Mouse (Mus musculus): ENCODE results near the gene Atp6v1a.

Atp6v1a gene

DNA sequence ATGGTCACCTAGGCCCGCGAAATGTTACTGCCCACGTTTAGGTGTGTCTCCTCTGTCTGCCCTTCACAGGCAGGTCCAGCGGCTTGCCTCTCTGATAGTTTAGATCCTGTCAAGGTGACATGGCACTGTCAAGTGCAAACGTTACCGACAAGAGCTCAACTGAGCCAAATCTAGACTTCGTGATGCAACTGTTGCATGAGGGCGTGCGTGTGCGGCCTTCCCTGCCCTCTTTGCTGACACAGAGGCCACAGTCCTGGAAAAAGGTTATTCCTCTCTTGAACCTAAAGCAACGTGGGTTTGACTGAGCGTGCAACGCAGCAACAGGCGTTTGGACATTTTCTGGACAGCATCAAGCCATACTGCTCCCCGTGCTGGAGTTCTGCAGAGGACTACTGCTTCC is 78.2 kb downstream of the Atp6v1a start:
- DNase-seq (ENCODE audit: low read depth, low spot score): no peak

DNA sequence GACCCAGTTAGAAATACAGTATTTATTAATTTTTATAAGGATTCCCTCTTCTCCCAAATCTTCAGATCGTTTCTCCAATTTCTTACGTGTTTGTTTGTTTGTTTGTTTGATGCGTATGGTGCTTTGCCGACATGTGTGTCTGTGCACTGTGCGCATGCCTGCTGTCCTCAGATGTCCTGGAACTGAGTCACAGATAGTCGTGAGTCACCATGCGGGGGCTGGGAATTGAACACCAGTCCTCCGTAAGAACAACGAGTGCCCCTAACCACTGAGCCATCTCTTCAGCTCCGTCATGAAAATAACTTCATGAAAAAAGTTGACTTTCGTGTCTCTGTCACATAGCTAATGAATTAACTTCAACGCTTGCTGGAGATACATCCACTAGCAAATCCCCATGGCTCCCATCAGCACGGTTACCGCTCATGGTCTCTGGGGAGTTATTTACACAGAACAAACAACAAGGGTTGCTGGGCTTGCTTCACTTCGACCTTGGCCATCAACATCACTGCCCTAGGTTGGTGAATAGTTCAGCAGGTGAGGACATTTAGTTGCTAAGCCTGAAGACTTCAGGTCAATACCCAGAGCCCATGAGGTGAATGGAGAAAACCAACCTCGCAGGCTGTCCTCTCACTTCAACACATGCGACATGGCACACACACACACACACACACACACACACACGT is 78.8 kb downstream of the Atp6v1a start:
- no peak for DNase-seq (ENCODE audit: low read depth, low spot score)

DNA sequence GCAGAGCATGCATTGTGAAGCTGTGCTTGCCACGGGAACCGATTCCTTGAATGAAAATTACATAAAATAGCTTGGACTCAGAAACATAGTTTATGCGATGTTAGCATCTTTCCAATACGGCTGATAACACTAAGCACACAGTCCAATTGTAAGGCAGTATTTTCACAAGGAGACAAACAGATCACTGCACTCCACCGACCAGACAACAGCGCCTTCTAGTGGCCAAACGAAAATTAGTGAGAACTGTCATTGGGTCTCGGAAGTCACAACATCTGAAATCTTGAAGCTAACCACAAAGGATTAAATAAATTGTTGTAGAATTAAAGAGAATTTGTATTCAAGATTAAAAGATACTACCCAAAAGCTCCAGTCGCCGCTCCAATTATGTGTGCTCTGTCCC is 80.8 kb downstream of the Atp6v1a start:
- DNase-seq (ENCODE audit: low read depth, low spot score): peak; percentile 79

DNA sequence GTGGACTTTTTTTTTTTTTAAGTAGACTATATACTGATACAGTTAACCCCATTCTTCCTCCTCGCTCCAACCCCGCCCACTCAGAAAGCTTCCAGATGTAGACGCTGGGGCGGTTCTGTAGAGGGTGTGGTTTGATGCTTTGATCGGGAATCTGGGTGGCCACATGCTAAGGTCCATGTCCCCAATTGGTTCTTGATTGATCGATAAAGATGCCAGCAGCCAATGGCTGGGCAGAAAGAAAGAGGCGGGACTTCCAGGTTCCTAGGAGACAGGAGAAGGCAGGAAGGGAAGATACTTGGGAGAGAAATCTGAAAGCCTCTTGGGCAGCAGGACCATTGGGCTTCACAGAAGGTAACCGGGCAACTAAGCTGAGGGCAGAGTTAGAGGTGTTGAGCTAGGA is 83.7 kb downstream of the Atp6v1a start:
- no peak for DNase-seq (ENCODE audit: low read depth, low spot score)

DNA sequence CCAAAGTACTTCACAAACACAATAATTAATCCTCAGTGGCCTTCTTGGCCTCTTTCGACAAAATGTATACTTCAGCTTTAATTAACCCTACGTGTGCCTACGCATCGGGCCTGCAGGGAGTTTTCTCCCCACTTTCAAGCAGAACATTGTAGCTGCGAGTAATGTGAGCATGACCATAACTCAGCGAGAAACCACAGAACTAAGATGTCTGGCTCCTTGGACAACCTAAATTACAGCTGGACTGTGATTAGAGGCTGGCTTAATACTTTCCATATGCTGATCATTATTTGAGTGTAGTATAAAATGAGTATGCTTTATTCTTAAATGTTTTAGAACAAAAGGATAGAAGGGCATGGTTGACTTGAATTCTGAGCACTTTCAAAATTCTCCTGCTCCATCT is 86.2 kb downstream of the Atp6v1a start:
- no peak for DNase-seq (ENCODE audit: low read depth, low spot score)

DNA sequence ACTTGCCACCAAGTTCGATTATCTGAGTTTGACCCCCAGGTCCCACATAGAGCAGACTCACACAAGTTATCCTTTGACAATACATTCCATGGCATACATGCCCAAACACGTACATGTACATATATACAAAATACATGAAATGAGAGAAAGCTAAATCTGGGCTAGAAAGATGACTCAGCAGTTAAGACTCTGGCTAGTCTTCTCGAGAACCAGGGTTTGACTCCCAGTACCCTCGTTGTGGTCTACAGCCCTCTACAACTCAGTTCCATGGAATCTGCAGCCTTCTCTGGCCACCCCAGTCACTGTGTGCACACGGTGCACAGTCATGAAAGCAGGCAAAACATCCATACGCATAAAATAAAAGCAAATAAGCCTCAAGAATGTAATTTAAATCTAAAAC is 87.1 kb downstream of the Atp6v1a start:
- DNase-seq (ENCODE audit: low read depth, low spot score): peak; percentile 61

DNA sequence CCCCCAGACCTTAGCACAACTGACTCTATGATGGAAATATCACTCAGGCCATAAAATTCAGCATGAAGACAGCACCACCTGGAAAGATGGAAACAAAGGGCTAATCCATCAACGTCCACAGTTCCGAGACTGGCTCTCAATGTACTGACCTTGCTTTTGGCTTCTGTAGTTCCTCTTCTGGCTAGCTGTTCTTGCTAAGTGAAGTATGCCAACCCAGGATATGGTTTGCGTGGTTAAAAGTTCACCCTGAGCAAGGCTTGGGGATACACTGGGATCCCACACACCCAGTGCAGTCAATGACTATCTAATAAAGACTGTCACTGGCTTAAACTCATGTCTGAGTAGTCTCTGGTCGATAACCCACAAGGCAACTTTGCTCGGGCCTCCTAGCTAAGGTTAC is 89.4 kb downstream of the Atp6v1a start:
- DNase-seq (ENCODE audit: low read depth, low spot score): no peak

DNA sequence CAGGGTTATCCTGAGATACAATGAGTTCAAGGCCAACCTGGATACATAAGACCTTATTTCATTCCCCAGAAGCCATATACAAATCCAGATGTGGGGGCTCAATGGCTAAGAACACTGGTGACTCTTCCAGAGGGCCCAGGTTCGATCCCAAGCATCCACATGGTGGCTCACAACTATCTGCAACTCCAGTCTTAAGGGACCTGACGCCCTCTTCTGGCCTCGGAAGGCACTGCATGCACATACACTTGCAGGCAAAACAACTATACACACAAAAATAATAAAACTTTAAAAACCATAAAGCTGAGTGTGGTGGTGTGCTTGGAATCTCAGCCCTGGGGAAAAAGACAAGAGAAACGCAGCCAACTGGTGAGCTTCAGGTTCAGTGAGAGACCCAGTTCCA is 100.4 kb downstream of the Atp6v1a start:
- DNase-seq (ENCODE audit: low read depth, low spot score): no peak
